Mouse (Mus musculus) embryonic fibroblast, embryonic 13.5 days (primary cell): ENCODE results near the gene Strn. TPM values are rescaled to one million over a fixed set of nuclear protein-coding genes. Genes with fewer than 3 reads are reported as not detected.

Experiments
- H3K27ac ChIP-seq: 2 replicates; pipeline ENCODE4 v1.5.1; 2012; ENCODE audit warnings: low read length, control low read depth, inconsistent platforms; ENCODE audit not compliant: insufficient read depth
- H3K4me1 ChIP-seq: 2 replicates; pipeline ENCODE4 v1.6.1; 2011; ENCODE audit warnings: low read length; ENCODE audit not compliant: control insufficient read depth, insufficient read depth
- H3K4me3 ChIP-seq: 2 replicates; pipeline ENCODE4 v1.5.1; 2011; ENCODE audit warnings: mild to moderate bottlenecking, control low read depth, low read length; ENCODE audit not compliant: insufficient read depth
- CTCF ChIP-seq: IDR thresholded peaks from 2 replicates; pipeline ENCODE4 v1.5.1; 2011; ENCODE audit warnings: mild to moderate bottlenecking, control low read depth, low read length, moderate library complexity, borderline replicate concordance; ENCODE audit not compliant: insufficient read depth
- POLR2A ChIP-seq: IDR thresholded peaks from 2 replicates; pipeline ENCODE4 v1.6.1; 2011; ENCODE audit warnings: low read depth, mild to moderate bottlenecking, control low read depth, low read length, moderate library complexity
- polyA plus RNA-seq: library from polyadenylated mRNA; stranded (reverse); fragments of >200 nt; gene quantifications from 2 replicates; pipeline ENCODE4 v1.2.4, GENCODE M21; 2011; ENCODE audit warnings: low read depth; ENCODE audit not compliant: missing spikeins, insufficient read length

The Strn gene
- 26.6 and 29.2 TPM in 2 replicates for polyA plus RNA-seq

GRCm38 (mm10) chr17:78737096-78737495 lies at the start of gene Strn:
Gene Strn, minus strand, starts transcription at chr17:78737196.
- TF ChIP-seq POLR2A, result no peak
- TF ChIP-seq CTCF, result no peak
- H3K27ac ChIP-seq, result peak within 1 kb of the TSS; percentile 50
- H3K4me3 ChIP-seq, result peak within 1 kb of the TSS; percentile 91
- H3K4me1 ChIP-seq, result peaks cover 6% of the 10 kb centered on the region; the same call in 1 of the 2 replicates

GRCm38 (mm10) chr17:78778765-78779164 lies 41.8 kb upstream of the Strn start:
- Histone ChIP-seq H3K4me1 (no peaks in the 10 kb centered on the region), H3K4me3 (no peak overlapping the region), H3K27ac (no peak overlapping the region)
- TF ChIP-seq CTCF (no peak), POLR2A (no peak)

GRCm38 (mm10) chr17:78772317-78772716 lies 35.3 kb upstream of the Strn start:
- TF ChIP-seq CTCF, result no peak
- no peak for TF ChIP-seq POLR2A
- Histone ChIP-seq H3K27ac (no peak overlapping the region), H3K4me1 (no peaks in the 10 kb centered on the region), H3K4me3 (no peak overlapping the region)

GRCm38 (mm10) chr17:78770932-78771331 lies 33.9 kb upstream of the Strn start:
- Histone ChIP-seq H3K4me3 (no peak overlapping the region), H3K4me1 (no peaks in the 10 kb centered on the region), H3K27ac (no peak overlapping the region)
- TF ChIP-seq POLR2A (no peak), CTCF (no peak)

- no peak overlapping the region for H3K4me3 ChIP-seq
- H3K4me1 ChIP-seq, result no peaks in the 10 kb centered on the region
- no peak for TF ChIP-seq CTCF
- TF ChIP-seq POLR2A, result no peak
- H3K27ac ChIP-seq, result no peak overlapping the region
Measured at GRCm38 (mm10) chr17:78769341-78769740, 32.3 kb upstream of the Strn start.

- no peak overlapping the region for H3K4me3 ChIP-seq
- TF ChIP-seq POLR2A (no peak), CTCF (no peak)
- H3K4me1 ChIP-seq, result no peaks in the 10 kb centered on the region
- H3K27ac ChIP-seq, result no peak overlapping the region
Measured at GRCm38 (mm10) chr17:78768937-78769336, 31.9 kb upstream of the Strn start.

GRCm38 (mm10) chr17:78767546-78767945 lies 30.6 kb upstream of the Strn start:
- no peak overlapping the region for H3K27ac ChIP-seq
- TF ChIP-seq POLR2A (no peak), CTCF (no peak)
- H3K4me1 ChIP-seq, result no peaks in the 10 kb centered on the region
- H3K4me3 ChIP-seq, result no peak overlapping the region

- Histone ChIP-seq H3K4me3 (no peak overlapping the region), H3K4me1 (no peaks in the 10 kb centered on the region), H3K27ac (no peak overlapping the region)
- TF ChIP-seq POLR2A, result no peak
- TF ChIP-seq CTCF, result no peak
Measured at GRCm38 (mm10) chr17:78766084-78766483, 29.1 kb upstream of the Strn start.

- no peak for TF ChIP-seq CTCF
- TF ChIP-seq POLR2A, result no peak
- H3K27ac ChIP-seq, result no peak overlapping the region
- H3K4me1 ChIP-seq, result no peaks in the 10 kb centered on the region
- no peak overlapping the region for H3K4me3 ChIP-seq
Measured at GRCm38 (mm10) chr17:78763272-78763671, 26.3 kb upstream of the Strn start.

- Histone ChIP-seq H3K4me1 (no peaks in the 10 kb centered on the region), H3K27ac (no peak overlapping the region), H3K4me3 (no peak overlapping the region)
- TF ChIP-seq POLR2A, result no peak
- TF ChIP-seq CTCF, result no peak
Measured at GRCm38 (mm10) chr17:78752938-78753655, 16.1 kb upstream of the Strn start.

GRCm38 (mm10) chr17:78752064-78752463 lies 15.1 kb upstream of the Strn start:
- no peaks in the 10 kb centered on the region for H3K4me1 ChIP-seq
- H3K4me3 ChIP-seq, result no peak overlapping the region
- no peak for TF ChIP-seq POLR2A
- no peak for TF ChIP-seq CTCF
- H3K27ac ChIP-seq, result no peak overlapping the region

GRCm38 (mm10) chr17:78748440-78748839 lies 11.4 kb upstream of the Strn start:
- Histone ChIP-seq H3K27ac (no peak overlapping the region), H3K4me3 (no peak overlapping the region), H3K4me1 (no peaks in the 10 kb centered on the region)
- no peak for TF ChIP-seq POLR2A
- TF ChIP-seq CTCF, result no peak
